Mouse (Mus musculus): ENCODE results near the gene Cfap77.
A peak's percentile ranks its signal among the peaks of the same experiment; 100 is the strongest.
"Not testable (repeated sequence)": the region's sequence is repeated elsewhere in the genome, so short reads cannot be mapped to it uniquely, and the experiment has no call there.

Cfap77 gene

DNA sequence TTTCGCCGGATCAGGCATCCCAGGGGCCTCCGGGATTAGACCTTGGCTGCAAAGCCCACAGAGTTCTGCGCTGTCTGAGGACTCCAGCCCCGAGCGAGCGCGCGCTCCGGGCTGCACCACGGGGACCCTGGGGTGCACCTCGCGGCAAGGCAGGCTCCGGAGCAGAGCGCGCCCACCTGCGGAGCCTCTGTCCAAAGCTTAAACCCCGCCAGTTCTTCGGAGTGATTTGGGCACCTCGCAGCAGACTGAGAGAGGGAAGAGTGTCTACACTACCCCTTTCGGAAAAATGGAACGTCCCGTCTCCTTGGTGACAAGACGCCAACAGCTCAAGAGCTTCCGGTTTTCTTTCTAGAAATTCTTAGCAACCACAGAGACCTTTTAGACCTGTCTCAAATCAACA, at the start of gene Cfap77:
TSS of gene Cfap77 (minus strand) at position 76 of the 400 bp plus-strand sequence.
- DNase-seq, result peak; percentile 69

DNA sequence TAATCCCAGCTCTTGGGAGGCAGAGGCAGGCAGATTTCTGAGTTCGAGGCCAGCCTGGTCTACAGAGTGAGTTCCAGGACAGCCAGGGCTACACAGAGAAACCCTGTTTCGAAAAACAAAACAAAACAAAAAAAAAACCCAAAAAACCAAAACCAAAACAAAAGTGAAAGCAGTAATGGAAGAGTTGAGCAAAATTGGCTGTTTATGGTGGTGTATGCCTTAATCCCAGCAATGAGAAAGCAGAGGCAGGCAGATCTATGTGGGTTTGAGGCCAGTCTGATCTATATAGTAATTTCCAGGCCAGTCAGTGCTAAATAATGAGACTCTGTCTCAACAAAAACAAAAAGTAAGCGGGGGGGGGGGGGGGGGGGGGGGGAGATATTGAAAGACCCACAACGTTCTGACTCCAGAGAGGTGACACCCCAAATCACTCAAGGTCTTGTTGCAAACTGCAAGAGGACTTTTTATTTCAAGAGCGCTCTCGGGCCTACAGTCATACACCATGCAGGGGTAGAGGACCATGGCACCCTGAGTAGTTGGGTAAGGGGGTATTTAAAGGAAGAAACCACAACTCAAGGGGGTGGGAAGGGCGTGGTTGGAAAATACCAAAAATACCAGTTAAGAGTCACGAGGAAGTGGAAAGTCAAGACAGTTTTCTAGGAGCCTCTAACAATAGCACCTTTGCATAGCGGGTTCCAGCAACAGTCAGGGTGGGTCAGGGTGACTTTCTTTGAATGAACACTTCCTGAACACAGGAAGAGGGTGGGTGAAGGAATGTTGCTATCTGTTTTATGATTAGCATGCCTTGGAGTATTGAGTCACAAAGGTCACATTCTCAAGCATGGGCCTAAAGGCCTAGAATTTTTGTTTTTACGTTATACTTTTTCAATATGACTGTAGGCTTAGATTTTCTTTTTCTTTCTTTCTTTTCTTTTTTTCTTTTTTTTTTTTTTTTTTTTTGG, 47.8 kb upstream of the Cfap77 start:
- not testable (repeated sequence) for DNase-seq

DNA sequence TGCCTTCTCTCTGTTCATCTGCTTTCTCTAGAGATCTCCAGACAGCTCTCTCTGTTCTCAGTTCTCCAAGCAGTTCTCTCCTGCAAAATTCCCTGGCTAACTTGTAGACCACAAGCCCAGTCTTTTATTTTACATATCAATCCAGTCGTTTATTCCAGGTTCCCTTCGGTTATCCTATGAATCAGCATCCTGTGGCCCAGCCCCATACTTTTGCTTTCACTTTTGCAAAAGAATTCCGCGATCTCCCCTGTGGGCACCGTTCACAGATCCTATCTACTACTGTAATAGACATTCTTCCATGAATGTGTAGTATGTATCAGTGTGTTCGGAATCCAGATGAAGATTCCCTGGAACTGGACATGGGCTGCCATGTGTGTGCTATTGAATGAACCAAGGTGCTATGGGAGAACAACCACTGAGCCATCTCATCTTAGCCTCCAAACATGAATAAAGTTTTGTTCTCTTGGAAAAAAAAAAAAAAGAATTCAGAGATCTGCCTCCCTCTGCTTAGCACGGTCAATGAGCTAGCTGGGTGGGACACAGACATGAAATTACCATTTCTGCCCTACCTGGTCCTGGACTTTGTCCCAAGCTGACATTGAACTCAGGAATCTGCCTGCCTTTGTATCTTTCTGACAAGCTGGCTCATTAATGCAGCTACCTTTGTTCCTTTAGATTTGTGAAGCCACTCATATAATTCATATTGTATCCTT, 46.1 kb upstream of the Cfap77 start:
- DNase-seq, result no peak

DNA sequence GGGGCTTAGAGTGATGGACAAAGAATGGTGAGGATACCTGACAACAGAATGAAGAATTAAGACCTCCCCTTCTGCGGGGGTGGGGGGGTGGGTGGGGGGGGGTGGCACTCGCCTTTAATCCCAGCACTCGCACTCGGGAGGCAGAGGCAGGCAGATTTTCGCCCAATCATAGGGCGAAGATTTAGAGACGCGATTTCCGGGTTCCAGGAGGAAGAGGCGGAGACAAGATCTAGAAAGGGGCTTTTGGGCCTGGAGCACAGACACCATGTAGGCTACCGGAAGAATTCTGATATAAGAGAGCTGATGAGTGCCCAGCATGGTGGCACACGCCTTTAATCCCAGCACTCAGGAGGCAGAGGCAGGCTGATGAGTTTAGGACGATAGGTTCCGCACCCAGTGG, 44.8 kb upstream of the Cfap77 start:
- DNase-seq, result no peak

DNA sequence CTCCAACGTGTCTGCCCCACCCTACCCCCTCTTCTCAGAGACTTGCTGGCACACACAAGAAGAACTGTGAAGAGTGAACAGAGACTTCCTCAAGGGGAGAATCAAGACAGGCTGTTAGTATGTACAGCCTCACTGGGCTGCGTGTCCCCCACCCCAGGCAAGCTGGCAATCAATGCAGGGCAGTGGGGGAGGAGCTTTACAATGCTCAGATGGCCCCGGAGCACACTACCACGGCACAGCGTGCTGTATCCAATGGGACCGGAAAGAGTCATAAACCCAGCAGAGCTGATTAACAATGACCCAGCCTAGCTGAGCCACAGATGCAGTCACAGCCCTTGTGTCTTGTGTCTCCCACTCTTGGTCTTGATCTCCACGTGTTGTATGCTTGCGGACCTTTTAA, 43.9 kb upstream of the Cfap77 start:
- no peak for DNase-seq

DNA sequence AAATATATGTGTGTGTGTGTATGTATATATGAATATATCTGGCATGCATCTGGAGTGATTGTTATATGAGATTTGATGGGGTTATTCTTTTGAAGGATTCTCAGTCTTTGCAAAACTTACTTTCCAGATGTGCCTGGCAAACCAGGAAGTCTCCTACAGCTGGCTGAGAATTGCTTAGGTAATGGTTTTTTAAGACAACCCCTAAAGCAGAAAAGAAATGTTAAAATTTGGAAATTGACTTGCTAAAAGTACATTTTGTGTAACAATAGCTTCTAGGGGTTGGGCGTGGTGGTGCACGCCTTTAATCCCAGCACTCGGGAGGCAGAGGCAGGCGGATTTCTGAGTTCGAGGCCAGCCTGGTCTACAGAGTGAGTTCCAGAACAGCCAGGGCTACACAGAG, 43.1 kb upstream of the Cfap77 start:
- DNase-seq, result not testable (repeated sequence)

DNA sequence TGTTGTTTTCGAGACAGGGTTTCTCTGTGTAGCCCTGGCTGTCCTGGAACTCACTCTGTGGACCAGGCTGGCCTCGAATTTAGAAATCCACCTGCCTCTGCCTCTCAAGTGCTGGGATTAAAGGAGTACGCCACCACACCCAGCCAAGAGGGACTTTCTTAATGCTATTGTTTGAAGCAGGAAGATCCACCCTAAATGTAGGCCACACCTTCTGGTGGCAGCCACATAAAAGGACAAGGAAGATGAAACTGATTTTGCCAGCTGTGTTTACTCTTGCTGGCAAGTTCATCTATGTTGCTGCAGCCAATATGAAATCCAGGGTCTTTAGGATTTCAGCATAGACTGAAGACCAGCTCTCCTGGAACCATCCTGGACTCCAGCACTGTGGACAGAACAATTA, 42.6 kb upstream of the Cfap77 start:
- DNase-seq, result no peak

DNA sequence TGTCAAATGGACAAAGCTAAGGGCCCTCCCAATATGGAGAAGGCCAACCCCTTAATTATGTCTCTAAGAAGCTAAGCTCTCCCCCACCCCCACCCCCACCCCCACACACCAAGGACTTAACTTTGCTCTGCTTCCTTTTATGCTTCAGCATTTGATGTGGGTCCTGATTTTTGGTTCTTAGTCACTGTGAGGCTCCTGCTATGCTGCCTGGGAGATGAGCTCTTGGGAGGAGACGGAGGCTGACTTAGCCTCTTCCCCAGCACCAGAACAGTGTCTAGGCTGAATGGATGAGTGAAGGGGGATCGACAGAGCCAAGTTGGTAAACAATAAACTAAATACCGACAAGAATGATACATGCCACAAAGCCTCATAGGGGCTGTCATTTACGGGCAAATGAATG, 41.9 kb upstream of the Cfap77 start:
- no peak for DNase-seq

DNA sequence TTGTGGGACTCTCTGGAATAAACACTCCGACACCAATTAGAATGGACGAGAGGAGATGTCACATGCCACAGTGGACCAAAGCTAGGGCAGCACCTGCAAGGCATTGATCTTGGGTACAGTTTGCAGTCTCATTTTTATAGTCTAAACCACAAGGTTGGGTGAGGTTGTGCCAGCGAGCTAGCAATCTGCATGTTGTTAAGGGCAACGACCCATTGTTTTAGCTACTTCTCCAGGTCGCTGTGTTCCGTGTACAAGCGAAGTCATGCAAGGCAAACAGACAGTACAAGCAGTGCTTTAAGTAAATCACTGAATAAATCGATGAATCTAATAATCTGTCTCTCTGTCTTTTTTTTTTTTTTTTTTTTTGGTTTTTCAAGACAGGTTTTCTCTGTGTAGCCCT, 40.8 kb upstream of the Cfap77 start:
- no peak for DNase-seq

DNA sequence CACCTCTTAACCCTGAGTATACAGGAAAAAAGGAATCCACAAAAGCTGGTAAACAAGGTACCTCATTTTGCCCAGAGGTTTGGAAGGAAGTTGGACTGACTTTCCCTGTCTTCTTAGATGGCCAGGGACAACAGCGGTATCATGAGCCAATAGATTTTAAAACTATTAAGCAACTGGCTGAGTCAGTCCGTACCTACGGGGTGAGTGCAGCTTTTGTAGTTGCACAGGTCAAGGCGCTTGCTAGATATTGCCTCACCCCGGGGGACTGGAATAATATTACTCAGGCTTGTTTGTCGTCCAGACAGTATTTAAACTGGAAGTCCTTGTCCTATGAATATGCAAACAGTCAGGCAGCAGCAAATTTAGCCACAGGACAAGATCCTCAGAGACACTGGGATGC, 34.4 kb upstream of the Cfap77 start:
- not testable (repeated sequence) for DNase-seq

DNA sequence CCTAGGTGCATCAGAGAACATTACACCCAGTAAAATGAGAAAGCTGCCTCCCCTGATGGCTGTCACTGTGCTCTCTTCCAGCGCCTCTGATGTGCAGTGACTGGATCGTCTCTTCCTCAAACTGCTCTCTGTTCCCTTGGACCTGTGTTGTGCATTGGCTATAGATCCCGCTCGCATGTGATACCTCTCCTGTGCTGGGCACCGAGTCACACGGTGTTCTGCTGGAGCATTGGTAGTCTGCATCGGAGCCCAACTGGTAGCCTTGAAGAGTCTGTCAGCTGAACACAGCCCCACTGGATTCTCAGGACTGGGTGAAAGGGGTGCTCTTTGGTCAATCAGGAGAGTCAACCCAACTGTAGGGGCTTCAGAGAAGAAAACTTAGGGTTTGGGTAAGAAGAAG, 31.2 kb upstream of the Cfap77 start:
- no peak for DNase-seq

DNA sequence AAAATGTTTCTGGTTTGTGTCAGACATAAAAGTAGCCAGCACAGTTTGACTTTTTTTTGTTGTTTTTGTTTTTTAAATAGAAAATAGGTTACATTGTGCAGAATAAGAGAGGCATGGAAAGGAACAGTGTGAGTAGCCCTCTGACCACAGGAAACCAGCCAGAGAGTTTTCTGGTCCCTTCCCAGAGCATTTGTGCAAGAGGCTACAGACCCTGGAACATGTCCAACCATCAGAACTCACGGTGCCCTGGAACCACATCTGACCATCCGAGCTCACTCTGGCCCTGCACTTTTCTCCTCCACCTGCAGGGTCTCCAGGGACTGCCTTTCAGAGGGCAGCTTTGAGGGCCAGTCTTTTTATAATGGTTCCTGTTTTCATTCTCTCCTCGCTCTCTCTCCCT, 27.1 kb upstream of the Cfap77 start:
- DNase-seq, result no peak

DNA sequence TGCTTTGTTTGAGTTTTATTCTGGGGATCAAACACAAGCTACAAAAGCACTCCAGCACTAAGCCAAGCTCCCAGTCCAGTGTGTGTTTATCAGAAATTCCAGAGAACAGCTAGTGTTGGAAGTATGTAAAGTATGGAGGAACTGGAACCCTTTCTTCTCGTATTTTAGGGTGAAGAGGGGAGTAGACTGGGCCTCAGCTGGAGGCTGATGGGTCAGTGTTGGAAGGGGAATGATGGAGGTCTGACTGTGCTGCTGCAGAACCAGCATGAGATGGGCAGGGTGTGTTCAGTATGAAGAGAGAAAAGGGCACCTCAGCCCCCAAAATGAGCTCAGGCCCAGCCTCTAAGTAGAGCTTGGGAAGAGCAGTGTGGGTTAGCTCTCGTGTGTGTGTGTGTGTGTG, 21.4 kb upstream of the Cfap77 start:
- no peak for DNase-seq

DNA sequence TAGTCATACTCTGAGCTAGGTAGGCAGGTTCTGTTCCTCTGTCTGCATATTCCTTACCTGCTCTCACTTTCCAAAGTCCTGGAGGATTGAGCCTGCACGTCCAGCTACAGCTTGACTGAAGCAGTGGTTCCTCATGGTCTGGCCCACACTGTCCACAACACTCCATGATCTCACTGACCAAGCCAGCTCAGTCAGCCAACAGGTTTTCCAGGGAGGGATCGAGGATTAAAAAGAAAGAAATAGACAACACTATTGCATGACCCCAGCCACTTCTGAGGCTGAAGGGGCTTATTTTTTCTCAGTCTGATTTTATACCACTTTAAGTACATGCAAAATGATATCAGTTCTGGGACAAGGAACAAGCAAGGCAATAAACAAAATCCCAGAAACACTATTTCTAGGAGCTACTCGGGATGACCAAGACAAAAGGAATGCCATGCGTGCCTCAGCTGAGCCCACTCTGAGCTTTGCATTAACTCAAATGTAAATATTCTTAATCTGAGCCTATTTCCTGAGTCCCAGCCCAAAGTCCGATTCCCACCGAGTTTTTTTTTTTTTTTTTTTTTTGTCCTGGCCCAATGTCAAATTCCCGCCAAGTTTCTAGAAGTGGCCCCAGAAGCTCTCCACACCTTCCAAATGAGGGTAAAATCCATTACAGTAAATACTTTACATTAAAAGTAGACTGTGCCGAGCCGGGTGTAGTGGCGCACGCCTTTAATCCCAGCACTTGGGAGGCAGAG, 20.6 kb upstream of the Cfap77 start:
- no peak for DNase-seq

DNA sequence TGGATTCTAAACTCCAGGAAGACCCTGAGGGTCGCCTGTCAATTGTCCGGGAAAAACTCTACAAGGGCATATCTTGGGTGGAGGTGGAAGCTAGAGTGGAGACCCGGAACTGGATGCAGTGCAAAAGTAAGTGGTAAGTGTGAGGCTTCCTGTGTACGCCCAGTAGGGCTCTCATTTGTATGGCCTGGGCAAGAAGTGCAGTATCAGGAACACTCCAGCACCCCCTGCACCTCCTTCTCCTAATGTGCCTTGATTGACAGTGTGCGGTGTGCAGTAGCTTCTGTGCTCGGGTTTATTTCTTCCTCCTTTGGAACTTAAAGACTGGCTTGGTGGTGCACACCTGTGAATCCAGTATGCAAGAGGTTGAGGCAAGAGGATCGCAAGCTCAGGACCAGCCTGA, 19.8 kb upstream of the Cfap77 start:
- DNase-seq, result no peak

DNA sequence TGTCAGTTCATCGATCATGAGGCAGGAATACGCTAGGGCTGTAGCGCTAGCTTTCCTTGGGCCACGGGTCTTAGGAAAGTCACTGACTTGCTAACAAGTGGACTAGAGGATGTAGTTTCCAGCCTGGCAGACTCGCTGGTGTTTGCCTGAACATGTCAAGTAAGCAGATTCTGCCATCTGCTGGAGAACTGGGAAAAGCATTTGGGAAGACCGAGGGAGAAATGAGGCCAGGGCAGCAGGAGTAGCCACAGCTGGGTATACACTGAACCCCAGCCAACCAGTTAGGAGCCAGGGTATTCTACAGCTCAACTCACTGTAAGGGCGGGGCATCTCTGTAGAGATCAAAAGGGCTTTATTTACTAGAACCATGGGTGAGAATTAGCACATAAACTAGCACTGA, 11.5 kb upstream of the Cfap77 start:
- peak; percentile 11 for DNase-seq

DNA sequence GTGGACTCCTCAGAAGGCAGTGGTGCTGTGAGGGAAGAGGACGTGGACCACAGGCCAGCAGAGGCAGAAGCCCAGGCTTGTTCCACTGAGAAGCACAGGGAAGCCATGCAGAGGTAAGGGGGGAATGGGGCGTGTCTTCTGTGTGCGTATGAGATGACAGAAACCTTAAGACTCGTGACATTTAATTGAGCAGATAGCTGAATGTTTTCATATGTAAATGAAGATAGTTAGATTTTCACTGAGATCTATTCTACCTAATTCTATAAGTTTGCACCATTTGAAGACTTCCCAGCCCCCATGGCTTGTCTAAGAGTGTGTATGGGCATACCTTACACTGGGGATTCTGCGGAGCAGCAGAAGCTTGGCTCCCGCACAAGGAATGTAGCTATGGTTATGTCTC, 10.9 kb upstream of the Cfap77 start:
- DNase-seq, result no peak

DNA sequence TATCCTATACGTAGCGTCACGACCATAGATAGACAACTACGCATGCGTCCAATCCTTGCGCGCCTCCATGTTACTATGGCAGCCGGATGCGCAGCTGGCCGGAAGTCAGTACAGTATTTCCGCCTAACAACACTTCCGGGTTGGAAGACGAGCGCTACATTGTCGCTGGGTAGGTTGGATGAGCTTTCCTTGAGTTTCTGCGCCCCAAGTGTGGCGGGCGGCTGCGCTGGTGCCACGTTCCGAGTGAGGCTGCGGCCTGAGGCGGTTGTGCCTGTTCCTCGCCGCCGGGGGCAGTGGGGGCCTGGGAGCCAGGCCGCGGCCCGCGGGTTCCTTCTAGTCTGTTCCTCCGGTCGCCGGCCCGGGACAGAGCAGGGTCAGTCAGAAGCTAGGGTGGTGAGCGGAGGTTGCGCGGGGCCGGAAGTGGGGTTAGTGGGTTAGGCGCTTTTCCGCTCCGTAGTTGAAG, 5.3 kb upstream of the Cfap77 start, which contains the start of gene Ttf1:
TSS of gene Ttf1 (plus strand) at position 128 of the 463 bp plus-strand sequence.
- peak; percentile 91 for DNase-seq

DNA sequence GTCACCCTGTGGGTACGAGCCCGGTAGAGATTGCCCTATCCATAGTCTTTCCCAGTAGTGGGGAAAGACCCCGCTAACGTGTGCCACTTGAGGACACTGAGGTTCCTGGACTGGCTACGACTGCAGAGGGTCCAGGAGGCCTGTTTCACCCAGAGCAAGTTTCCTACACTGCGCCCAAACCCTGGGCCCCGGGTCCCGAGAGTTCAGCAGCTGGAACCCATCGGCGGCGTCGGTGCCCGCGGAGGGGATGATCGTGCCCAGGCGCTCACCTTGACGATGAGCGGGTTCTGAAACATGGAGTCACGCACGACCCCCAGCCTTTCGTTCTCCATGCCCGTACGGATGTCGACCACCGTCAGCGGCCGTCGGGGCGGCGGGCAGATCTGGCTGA, 326 bp downstream of the Cfap77 start:
- no peak for DNase-seq

DNA sequence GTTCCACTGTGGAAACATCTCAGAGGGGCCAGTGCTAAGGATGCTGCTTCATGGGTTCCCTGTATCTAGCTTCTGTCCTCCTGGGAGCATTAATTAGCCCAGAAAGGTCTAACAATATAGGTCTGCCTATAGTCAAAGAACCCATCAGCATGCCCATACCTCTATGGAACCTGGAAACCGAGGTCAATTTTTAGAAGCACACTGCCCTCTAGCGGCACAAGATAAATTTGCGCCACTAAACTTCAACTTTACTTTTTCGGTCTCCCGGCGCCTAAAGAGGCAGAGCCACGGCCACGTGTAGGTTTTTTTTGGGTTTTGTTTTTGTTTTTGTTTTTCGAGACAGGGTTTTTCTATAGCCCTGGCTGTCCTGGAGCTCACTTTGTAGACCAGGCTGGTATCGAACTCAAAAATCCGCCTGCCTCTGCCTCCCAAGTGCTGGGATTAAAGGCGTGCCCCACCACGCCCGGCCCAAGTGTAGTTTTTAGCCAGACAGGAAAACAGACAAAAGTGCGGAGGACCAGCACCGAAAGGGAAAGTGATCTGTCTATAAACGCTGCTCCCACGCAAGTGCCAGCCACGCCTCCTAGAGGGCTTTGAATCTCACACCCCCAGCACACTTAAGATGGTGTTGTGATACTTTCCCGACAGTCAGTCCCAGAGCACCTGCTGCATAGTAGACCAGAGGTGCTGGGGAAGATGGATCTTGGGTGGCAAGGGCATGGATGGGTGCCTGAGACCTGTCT, 893 bp downstream of the Cfap77 start:
- DNase-seq, result peak; percentile 68

DNA sequence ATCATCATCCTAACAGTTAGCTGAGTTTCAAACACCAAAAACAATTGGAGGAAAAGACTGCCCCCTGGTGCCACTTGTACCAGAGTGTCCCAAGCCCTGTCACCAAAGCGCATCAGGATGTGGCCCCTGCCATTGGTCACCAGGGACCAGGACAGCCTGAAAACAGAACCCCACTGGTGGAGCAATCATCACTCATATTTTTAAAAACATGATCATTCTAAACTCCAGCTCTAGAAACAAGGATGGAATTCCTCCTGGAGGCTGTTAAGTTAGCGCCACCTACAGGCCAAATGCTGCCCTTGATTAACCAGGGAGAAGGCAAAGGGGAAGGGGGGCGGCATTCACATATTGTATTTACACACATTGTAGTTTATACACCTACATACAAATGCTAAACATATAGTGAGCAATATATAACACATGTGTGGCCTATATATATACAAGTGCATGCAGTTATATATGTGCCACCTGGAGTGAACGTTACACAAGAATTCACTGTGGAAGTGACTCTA, 1.9 kb downstream of the Cfap77 start:
- peak; percentile 73 for DNase-seq

DNA sequence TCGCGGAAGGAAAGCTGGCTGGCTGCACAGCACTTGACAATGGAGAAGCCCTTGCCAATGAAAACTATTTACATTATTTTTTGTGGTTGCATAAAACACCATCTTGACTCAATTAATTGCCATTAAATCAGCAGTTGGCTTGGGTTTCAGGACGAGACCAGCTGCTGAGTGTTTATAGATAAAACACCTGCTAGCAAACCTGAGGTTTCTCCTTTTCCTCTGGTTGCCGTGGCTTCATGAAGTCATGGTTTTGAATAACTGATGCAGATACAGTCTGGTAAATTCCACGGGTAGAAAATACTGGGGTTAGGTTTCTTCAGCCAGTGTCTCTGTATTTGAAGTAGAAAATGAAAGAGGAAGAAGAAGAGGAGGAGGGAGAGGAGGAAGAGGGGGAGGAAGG, 2.9 kb downstream of the Cfap77 start:
- no peak for DNase-seq
